Mouse (Mus musculus): ENCODE data around the gene Cacna2d3. TPM values are rescaled to one million over a fixed set of nuclear protein-coding genes. Genes with fewer than 3 reads are reported as not detected.

Gene Cacna2d3
- total RNA-seq, 1 experiment = 0.40 TPM

DNA sequence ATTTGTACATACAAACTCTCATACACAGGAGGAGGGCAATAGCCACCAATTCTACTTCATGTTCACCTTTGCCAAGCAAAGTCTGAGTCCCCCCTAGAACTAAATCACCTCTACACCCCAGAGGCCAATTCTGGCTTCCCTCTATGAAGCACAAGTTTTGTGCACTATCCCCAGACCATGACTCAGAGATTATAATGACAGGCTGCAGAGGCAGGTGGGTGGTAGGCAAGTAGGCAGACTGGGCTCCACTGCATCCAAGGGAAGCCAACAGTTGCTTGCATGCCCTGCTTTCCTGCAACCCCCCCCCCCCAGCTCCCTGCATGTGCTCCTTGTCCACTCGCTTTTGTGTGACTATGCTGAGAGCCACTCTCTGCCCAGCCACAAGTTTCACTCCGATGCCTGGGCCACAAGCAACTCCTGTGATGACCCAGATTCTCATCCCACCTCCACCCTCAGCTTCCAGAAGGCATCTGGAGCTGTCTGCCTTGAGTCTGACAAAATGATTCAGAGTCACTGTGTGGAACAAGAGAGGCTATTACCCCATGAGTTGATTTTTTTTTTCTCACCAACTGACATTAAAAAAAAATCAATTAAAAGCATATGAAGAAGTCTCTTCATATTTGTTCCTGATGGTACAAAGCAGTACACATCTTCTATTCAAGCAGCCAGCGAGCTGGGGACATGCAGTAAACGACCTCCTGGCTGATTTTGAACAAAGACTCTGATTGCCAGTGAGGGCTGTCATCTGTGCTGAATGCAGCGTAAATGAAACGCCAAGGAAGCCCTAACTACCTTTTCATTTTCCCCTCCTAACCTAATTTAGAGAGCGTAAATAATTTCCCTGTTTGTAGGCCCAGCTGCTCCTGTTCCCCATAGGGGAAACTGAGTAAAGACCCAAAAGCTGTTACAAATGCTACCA, 201.7 kb downstream of the Cacna2d3 start:
- in situ Hi-C loops (cut with MboI; ENCODE audit: low sequenced_read_pairs in 2 of 2, unreplicated experiment in 2 of 2) = no loop called here
- DNase-seq (ENCODE audit: low read depth, low spot score) = no peak
- Histone ChIP-seq H3K4me1 (ENCODE audit: control insufficient read depth in 2 of 2, insufficient read depth in 2 of 2, low read length in 2 of 2, poor library complexity in 1 of 2) (no peaks in the 10 kb centered on the region), H3K4me3 (ENCODE audit: insufficient read depth in 1 of 2, low read depth in 1 of 2, low read length in 2 of 2, poor library complexity in 1 of 2, severe bottlenecking in 1 of 2) (no peak overlapping the region), H3K9ac (ENCODE audit: insufficient read depth, low read depth, low read length, poor library complexity, severe bottlenecking) (no peak overlapping the region), H3K27ac (ENCODE audit: insufficient read depth, low read depth, low read length, poor library complexity, severe bottlenecking) (no peak overlapping the region), H3K36me3 (ENCODE audit: control insufficient read depth, insufficient read depth, low read length, poor library complexity, severe bottlenecking) (no peaks in the 10 kb centered on the region), H3K9me3 (ENCODE audit: control insufficient read depth, insufficient read depth, low read depth, low read length) (no peaks in the 10 kb centered on the region)
- TF ChIP-seq ZC3H11A (IDR thresholded peaks at IDR 0.05; ENCODE audit: borderline replicate concordance, low read depth, low read length) (no peak), CHD2 (IDR thresholded peaks at IDR 0.05; ENCODE audit: low read depth, low read length) (no peak), MAFK (IDR thresholded peaks at IDR 0.05; ENCODE audit: insufficient read depth, low read depth, low read length) (no peak), HCFC1 (IDR thresholded peaks at IDR 0.05; ENCODE audit: borderline replicate concordance, insufficient read depth, low read length) (no peak)

DNA sequence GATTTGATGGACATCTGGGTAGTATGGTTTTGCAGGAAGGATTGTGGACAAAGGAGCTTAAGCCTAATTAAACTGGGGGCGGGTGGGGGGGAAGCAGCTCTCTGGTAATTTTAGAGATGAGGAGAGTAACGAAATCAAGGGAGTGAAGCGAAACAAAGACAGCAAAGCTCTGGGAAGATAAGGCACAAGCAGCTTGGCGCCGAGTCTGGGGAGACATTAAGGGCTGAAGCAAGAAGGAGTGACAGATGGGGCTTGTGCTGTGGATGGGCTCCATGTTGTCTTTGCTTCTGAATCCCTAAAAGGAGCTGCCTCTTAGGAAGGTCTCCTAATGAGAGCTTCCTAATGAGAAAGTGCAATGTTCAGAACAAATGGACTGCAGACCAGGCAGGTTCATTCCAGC, 219.0 kb downstream of the Cacna2d3 start:
- no peak overlapping the region for H3K27ac ChIP-seq (ENCODE audit: insufficient read depth, low read depth, low read length, poor library complexity, severe bottlenecking)
- TF ChIP-seq ZNF384 (IDR thresholded peaks at IDR 0.05; ENCODE audit: low read depth, low read length) (no peak), ZC3H11A (IDR thresholded peaks at IDR 0.05; ENCODE audit: borderline replicate concordance, low read depth, low read length) (no peak), CHD2 (IDR thresholded peaks at IDR 0.05; ENCODE audit: low read depth, low read length) (no peak), MAFK (IDR thresholded peaks at IDR 0.05; ENCODE audit: insufficient read depth, low read depth, low read length) (no peak), HCFC1 (IDR thresholded peaks at IDR 0.05; ENCODE audit: borderline replicate concordance, insufficient read depth, low read length) (no peak)
- in situ Hi-C loops (cut with MboI; ENCODE audit: low sequenced_read_pairs in 2 of 2, unreplicated experiment in 2 of 2) = loop anchor here in 1 of 2 experiments (10.0 kb wide), 1 partner anchor 62 kb away; no protein-coding TSS in a partner anchor

DNA sequence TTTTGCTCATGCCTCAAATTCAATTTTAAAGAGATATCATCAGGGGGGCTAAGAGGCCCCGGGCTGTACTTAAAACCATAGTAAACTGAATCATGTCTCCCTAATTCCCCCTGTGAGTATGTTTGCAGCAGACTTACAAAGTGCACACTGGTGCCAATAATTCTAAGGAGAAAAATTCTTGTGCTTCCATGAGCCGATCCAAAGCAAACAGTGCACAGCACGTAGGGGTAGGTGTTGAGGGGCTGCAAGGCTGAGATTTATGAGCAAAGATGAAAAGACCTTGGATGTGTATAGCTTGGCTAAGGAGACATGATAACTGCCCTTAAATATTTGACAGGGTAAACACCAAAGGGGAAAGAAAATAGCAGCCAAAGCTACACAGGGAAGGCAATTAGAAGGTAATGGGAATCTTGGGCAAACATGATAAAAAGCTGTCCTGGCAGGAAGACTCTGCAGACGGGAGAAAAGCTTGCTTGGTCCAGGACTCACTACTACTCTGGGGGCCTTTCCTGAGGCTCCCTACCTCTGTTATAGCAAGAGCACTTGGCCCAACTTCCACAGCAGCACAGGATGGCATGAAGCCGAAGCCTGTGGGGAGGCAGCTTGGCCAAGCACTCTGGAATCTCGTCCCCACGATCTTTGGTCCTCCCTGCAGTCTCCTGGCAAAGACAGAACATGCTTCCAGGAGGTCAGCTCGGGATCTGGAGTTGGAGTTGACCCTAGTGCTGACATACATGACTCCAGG, 222.9 kb downstream of the Cacna2d3 start:
- no peaks in the 10 kb centered on the region for H3K36me3 ChIP-seq (ENCODE audit: control insufficient read depth, insufficient read depth, low read length, poor library complexity, severe bottlenecking)
- TF ChIP-seq ZNF384 (IDR thresholded peaks at IDR 0.05; ENCODE audit: low read depth, low read length) (no peak), HCFC1 (IDR thresholded peaks at IDR 0.05; ENCODE audit: borderline replicate concordance, insufficient read depth, low read length) (no peak), MAFK (IDR thresholded peaks at IDR 0.05; ENCODE audit: insufficient read depth, low read depth, low read length) (no peak), ZC3H11A (IDR thresholded peaks at IDR 0.05; ENCODE audit: borderline replicate concordance, low read depth, low read length) (no peak), CHD2 (IDR thresholded peaks at IDR 0.05; ENCODE audit: low read depth, low read length) (no peak)
- no peak overlapping the region for H3K4me3 ChIP-seq (ENCODE audit: insufficient read depth in 1 of 2, low read depth in 1 of 2, low read length in 2 of 2, poor library complexity in 1 of 2, severe bottlenecking in 1 of 2)
- no peaks in the 10 kb centered on the region for H3K9me3 ChIP-seq (ENCODE audit: control insufficient read depth, insufficient read depth, low read depth, low read length)
- H3K4me1 ChIP-seq (ENCODE audit: control insufficient read depth in 2 of 2, insufficient read depth in 2 of 2, low read length in 2 of 2, poor library complexity in 1 of 2) = no peaks in the 10 kb centered on the region
- no peak overlapping the region for H3K9ac ChIP-seq (ENCODE audit: insufficient read depth, low read depth, low read length, poor library complexity, severe bottlenecking)
- DNase-seq (ENCODE audit: low read depth, low spot score) = no peak
- H3K27ac ChIP-seq (ENCODE audit: insufficient read depth, low read depth, low read length, poor library complexity, severe bottlenecking) = no peak overlapping the region
- in situ Hi-C loops (cut with MboI; ENCODE audit: low sequenced_read_pairs in 2 of 2, unreplicated experiment in 2 of 2) = no loop called here

More for the DNA sequence above, 219.0 kb downstream of the Cacna2d3 start:
- Histone ChIP-seq H3K36me3 (ENCODE audit: control insufficient read depth, insufficient read depth, low read length, poor library complexity, severe bottlenecking) (no peaks in the 10 kb centered on the region), H3K9me3 (ENCODE audit: control insufficient read depth, insufficient read depth, low read depth, low read length) (no peaks in the 10 kb centered on the region), H3K4me3 (ENCODE audit: insufficient read depth in 1 of 2, low read depth in 1 of 2, low read length in 2 of 2, poor library complexity in 1 of 2, severe bottlenecking in 1 of 2) (no peak overlapping the region), H3K4me1 (ENCODE audit: control insufficient read depth in 2 of 2, insufficient read depth in 2 of 2, low read length in 2 of 2, poor library complexity in 1 of 2) (no peaks in the 10 kb centered on the region), H3K9ac (ENCODE audit: insufficient read depth, low read depth, low read length, poor library complexity, severe bottlenecking) (no peak overlapping the region)
- no peak for DNase-seq (ENCODE audit: low read depth, low spot score)

DNA sequence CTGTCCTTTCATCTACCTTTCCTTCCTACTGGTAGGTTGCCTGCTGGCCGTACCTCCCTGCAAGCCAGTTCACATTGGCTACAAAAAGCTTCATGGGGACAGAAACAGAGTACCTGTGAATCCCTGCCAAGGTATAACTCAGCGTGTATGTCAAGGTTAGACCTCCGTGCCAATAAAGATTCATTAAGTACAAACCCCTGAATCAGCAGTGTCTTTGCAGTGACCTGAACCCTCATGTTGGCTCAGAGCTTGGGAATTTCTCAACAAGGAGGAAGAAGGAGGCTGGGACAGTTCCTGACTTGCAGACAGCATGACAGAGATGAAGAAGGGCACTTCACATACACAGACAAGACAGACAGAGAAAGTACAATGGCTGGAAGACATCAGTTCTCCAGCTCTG, 225.1 kb downstream of the Cacna2d3 start:
- DNase-seq (ENCODE audit: low read depth, low spot score) = no peak
- Histone ChIP-seq H3K9ac (ENCODE audit: insufficient read depth, low read depth, low read length, poor library complexity, severe bottlenecking) (no peak overlapping the region), H3K9me3 (ENCODE audit: control insufficient read depth, insufficient read depth, low read depth, low read length) (no peaks in the 10 kb centered on the region), H3K27ac (ENCODE audit: insufficient read depth, low read depth, low read length, poor library complexity, severe bottlenecking) (no peak overlapping the region), H3K4me3 (ENCODE audit: insufficient read depth in 1 of 2, low read depth in 1 of 2, low read length in 2 of 2, poor library complexity in 1 of 2, severe bottlenecking in 1 of 2) (no peak overlapping the region), H3K36me3 (ENCODE audit: control insufficient read depth, insufficient read depth, low read length, poor library complexity, severe bottlenecking) (no peaks in the 10 kb centered on the region), H3K4me1 (ENCODE audit: control insufficient read depth in 2 of 2, insufficient read depth in 2 of 2, low read length in 2 of 2, poor library complexity in 1 of 2) (no peaks in the 10 kb centered on the region)
- in situ Hi-C loops (cut with MboI; ENCODE audit: low sequenced_read_pairs in 2 of 2, unreplicated experiment in 2 of 2) = no loop called here
- TF ChIP-seq MAFK (IDR thresholded peaks at IDR 0.05; ENCODE audit: insufficient read depth, low read depth, low read length) = no peak
- TF ChIP-seq HCFC1 (IDR thresholded peaks at IDR 0.05; ENCODE audit: borderline replicate concordance, insufficient read depth, low read length) = no peak
- no peak for TF ChIP-seq CHD2 (IDR thresholded peaks at IDR 0.05; ENCODE audit: low read depth, low read length)
- no peak for TF ChIP-seq ZNF384 (IDR thresholded peaks at IDR 0.05; ENCODE audit: low read depth, low read length)
- no peak for TF ChIP-seq ZC3H11A (IDR thresholded peaks at IDR 0.05; ENCODE audit: borderline replicate concordance, low read depth, low read length)

Data from ES-E14 (cell line).